Mouse (Mus musculus): ENCODE data around the gene Pdia3. TPM values are rescaled to one million over a fixed set of nuclear protein-coding genes. Genes with fewer than 3 reads are reported as not detected.

The Pdia3 gene
- polyA plus RNA-seq, 1 experiment from 2014 or later: 453 TPM

GRCm38 (mm10) chr2:121415591-121415990, 2.0 kb downstream of the Pdia3 start:
- 89% methylated on average over 3 of the region's 3 CpGs for WGBS
- peak overlapping the region; percentile 97 for H3K9ac ChIP-seq
- peak overlapping the region; percentile 79 for H3K4me2 ChIP-seq
- H3K27me3 ChIP-seq: no peaks in the 10 kb centered on the region
- no peak overlapping the region for H3K27ac ChIP-seq (replicated peaks)
- peaks cover 25% of the 10 kb centered on the region for H3K36me3 ChIP-seq
- peak overlapping the region; percentile 99 for H3K4me3 ChIP-seq
- peaks cover 60% of the 10 kb centered on the region for H3K4me1 ChIP-seq (replicated peaks)
- H3K9me3 ChIP-seq: no peaks in the 10 kb centered on the region
- no peak for ATAC-seq (ENCODE audit: low read depth)

- H3K36me3 ChIP-seq: peaks cover 27% of the 10 kb centered on the region
- no peaks in the 10 kb centered on the region for H3K27me3 ChIP-seq
- ATAC-seq (ENCODE audit: low read depth): no peak
- 0 out of 2 replicates have a peak overlapping the region, but pooled peaks have one; percentile 2 for H3K4me3 ChIP-seq
- no peaks in the 10 kb centered on the region for H3K9me3 ChIP-seq
- peaks cover 60% of the 10 kb centered on the region for H3K4me1 ChIP-seq (replicated peaks)
- no peak overlapping the region for H3K27ac ChIP-seq (replicated peaks)
- 91% methylated on average over 6 of the region's 6 CpGs for WGBS
- no peak overlapping the region for H3K9ac ChIP-seq
- peak overlapping the region; percentile 79 for H3K4me2 ChIP-seq
Measured at GRCm38 (mm10) chr2:121416356-121416755, 2.8 kb downstream of the Pdia3 start.

GRCm38 (mm10) chr2:121418476-121418875, 4.9 kb downstream of the Pdia3 start:
- no peak overlapping the region for H3K4me2 ChIP-seq
- H3K9ac ChIP-seq: no peak overlapping the region
- no peak for ATAC-seq (ENCODE audit: low read depth)
- H3K9me3 ChIP-seq: no peaks in the 10 kb centered on the region
- 87% methylated on average over 3 of the region's 3 CpGs for WGBS
- H3K36me3 ChIP-seq: peaks cover 47% of the 10 kb centered on the region
- H3K4me1 ChIP-seq (replicated peaks): peaks cover 46% of the 10 kb centered on the region
- H3K4me3 ChIP-seq: no peak overlapping the region
- H3K27me3 ChIP-seq: no peaks in the 10 kb centered on the region
- no peak overlapping the region for H3K27ac ChIP-seq (replicated peaks)

GRCm38 (mm10) chr2:121423166-121423565, 9.6 kb downstream of the Pdia3 start:
- Histone ChIP-seq H3K27ac (replicated peaks) (no peak overlapping the region), H3K9ac (no peak overlapping the region), H3K27me3 (no peaks in the 10 kb centered on the region), H3K9me3 (no peaks in the 10 kb centered on the region), H3K36me3 (peaks cover 72% of the 10 kb centered on the region), H3K4me3 (no peak overlapping the region), H3K4me2 (no peak overlapping the region), H3K4me1 (replicated peaks) (peaks cover 9% of the 10 kb centered on the region)
- WGBS: 96% methylated on average over 2 of the region's 2 CpGs
- ATAC-seq (ENCODE audit: low read depth): no peak

GRCm38 (mm10) chr2:121425890-121426289, 12.3 kb downstream of the Pdia3 start:
- H3K4me1 ChIP-seq (replicated peaks): no peaks in the 10 kb centered on the region
- no peak overlapping the region for H3K4me3 ChIP-seq
- no peaks in the 10 kb centered on the region for H3K9me3 ChIP-seq
- H3K36me3 ChIP-seq: peaks cover 85% of the 10 kb centered on the region
- no peaks in the 10 kb centered on the region for H3K27me3 ChIP-seq
- H3K9ac ChIP-seq: no peak overlapping the region
- 93% methylated on average over 2 of the region's 2 CpGs for WGBS
- no peak for ATAC-seq (ENCODE audit: low read depth)
- no peak overlapping the region for H3K27ac ChIP-seq (replicated peaks)
- no peak overlapping the region for H3K4me2 ChIP-seq

GRCm38 (mm10) chr2:121434854-121435253, 21.3 kb downstream of the Pdia3 start:
- Histone ChIP-seq H3K4me3 (no peak overlapping the region), H3K9me3 (no peaks in the 10 kb centered on the region), H3K4me1 (replicated peaks) (no peaks in the 10 kb centered on the region), H3K9ac (no peak overlapping the region), H3K27ac (replicated peaks) (no peak overlapping the region), H3K36me3 (peaks cover 96% of the 10 kb centered on the region), H3K4me2 (no peak overlapping the region), H3K27me3 (0 out of 2 replicates have a peak, but pooled peaks cover 3% of the 10 kb centered on the region)
- WGBS: 97% methylated on average over 1 of the region's 1 CpGs
- ATAC-seq (ENCODE audit: low read depth): no peak

- Histone ChIP-seq H3K27ac (replicated peaks) (no peak overlapping the region), H3K9me3 (no peaks in the 10 kb centered on the region), H3K27me3 (peaks cover 41% of the 10 kb centered on the region), H3K9ac (no peak overlapping the region), H3K4me3 (no peak overlapping the region), H3K4me2 (no peak overlapping the region), H3K4me1 (replicated peaks) (peaks cover 17% of the 10 kb centered on the region), H3K36me3 (peaks cover 53% of the 10 kb centered on the region)
- WGBS: 69% methylated on average over 4 of the region's 4 CpGs
- no peak for ATAC-seq (ENCODE audit: low read depth)
Measured at GRCm38 (mm10) chr2:121439746-121440145, 26.2 kb downstream of the Pdia3 start.

GRCm38 (mm10) chr2:121440834-121441605, 27.4 kb downstream of the Pdia3 start:
- no peak overlapping the region for H3K9ac ChIP-seq
- no peak overlapping the region for H3K4me3 ChIP-seq
- peaks cover 41% of the 10 kb centered on the region for H3K27me3 ChIP-seq
- peaks cover 17% of the 10 kb centered on the region for H3K4me1 ChIP-seq (replicated peaks)
- no peaks in the 10 kb centered on the region for H3K9me3 ChIP-seq
- no peak overlapping the region for H3K27ac ChIP-seq (replicated peaks)
- no peak for ATAC-seq (ENCODE audit: low read depth)
- H3K4me2 ChIP-seq: no peak overlapping the region
- WGBS: 61% methylated on average over 5 of the region's 5 CpGs
- peaks cover 40% of the 10 kb centered on the region for H3K36me3 ChIP-seq

GRCm38 (mm10) chr2:121441800-121442199, 28.2 kb downstream of the Pdia3 start:
- WGBS: 12% methylated on average over 11 of the region's 11 CpGs
- no peak overlapping the region for H3K27ac ChIP-seq (replicated peaks)
- H3K4me1 ChIP-seq (replicated peaks): peaks cover 17% of the 10 kb centered on the region
- H3K4me3 ChIP-seq: peak overlapping the region; percentile 33
- H3K27me3 ChIP-seq: peaks cover 41% of the 10 kb centered on the region
- peak overlapping the region; percentile 58 for H3K4me2 ChIP-seq
- peaks cover 35% of the 10 kb centered on the region for H3K36me3 ChIP-seq
- peak overlapping the region; percentile 22; the same call in 1 of the 2 replicates for H3K9ac ChIP-seq
- ATAC-seq (ENCODE audit: low read depth): no peak
- no peaks in the 10 kb centered on the region for H3K9me3 ChIP-seq

- Histone ChIP-seq H3K36me3 (peaks cover 28% of the 10 kb centered on the region), H3K4me2 (peak overlapping the region; percentile 58), H3K4me3 (peak overlapping the region; percentile 33), H3K9me3 (no peaks in the 10 kb centered on the region), H3K27me3 (peaks cover 41% of the 10 kb centered on the region), H3K27ac (replicated peaks) (no peak overlapping the region), H3K4me1 (replicated peaks) (peaks cover 17% of the 10 kb centered on the region), H3K9ac (peak overlapping the region; percentile 22)
- no peak for ATAC-seq (ENCODE audit: low read depth)
- 2% methylated on average over 30 of the region's 30 CpGs for WGBS
Measured at GRCm38 (mm10) chr2:121442259-121443067, 28.9 kb downstream of the Pdia3 start.

- Histone ChIP-seq H3K4me1 (replicated peaks) (peaks cover 20% of the 10 kb centered on the region), H3K9me3 (no peaks in the 10 kb centered on the region), H3K27ac (replicated peaks) (no peak overlapping the region), H3K36me3 (peaks cover 23% of the 10 kb centered on the region), H3K9ac (peak overlapping the region; percentile 22; the same call in 1 of the 2 replicates), H3K27me3 (peaks cover 41% of the 10 kb centered on the region), H3K4me3 (peak overlapping the region; percentile 33), H3K4me2 (peak overlapping the region; percentile 58)
- 7% methylated on average over 8 of the region's 8 CpGs for WGBS
- ATAC-seq (ENCODE audit: low read depth): no peak
Measured at GRCm38 (mm10) chr2:121443068-121443349, 29.4 kb downstream of the Pdia3 start.

- no peak within 1 kb of the TSS for H3K27ac ChIP-seq (replicated peaks)
- WGBS: 91% methylated on average over 1 of the region's 1 CpGs
- H3K27me3 ChIP-seq: peaks cover 41% of the 10 kb centered on the region
- peaks cover 26% of the 10 kb centered on the region for H3K4me1 ChIP-seq (replicated peaks)
- H3K4me3 ChIP-seq: 0 out of 2 replicates have a peak within 1 kb of the TSS, but pooled peaks have one; percentile 33
- H3K9ac ChIP-seq: no peak within 1 kb of the TSS
- H3K9me3 ChIP-seq: no peaks in the 10 kb centered on the region
- H3K36me3 ChIP-seq: peaks cover 11% of the 10 kb centered on the region
- no peak for ATAC-seq (ENCODE audit: low read depth)
- peak within 1 kb of the TSS; percentile 58 for H3K4me2 ChIP-seq
Measured at GRCm38 (mm10) chr2:121444178-121444577, 30.6 kb downstream of the Pdia3 start, which contains the start of gene Ell3. Gene Ell3, minus strand, starts transcription at chr2:121444278.

Measured in neural tube, embryonic 13.5 days (tissue).